Mouse (Mus musculus): ENCODE measurements around the gene Cntnap5b.
"Not testable (repeated sequence)": the region's sequence is repeated elsewhere in the genome, so short reads cannot be mapped to it uniquely, and the experiment has no call there.

Cntnap5b gene

DNA sequence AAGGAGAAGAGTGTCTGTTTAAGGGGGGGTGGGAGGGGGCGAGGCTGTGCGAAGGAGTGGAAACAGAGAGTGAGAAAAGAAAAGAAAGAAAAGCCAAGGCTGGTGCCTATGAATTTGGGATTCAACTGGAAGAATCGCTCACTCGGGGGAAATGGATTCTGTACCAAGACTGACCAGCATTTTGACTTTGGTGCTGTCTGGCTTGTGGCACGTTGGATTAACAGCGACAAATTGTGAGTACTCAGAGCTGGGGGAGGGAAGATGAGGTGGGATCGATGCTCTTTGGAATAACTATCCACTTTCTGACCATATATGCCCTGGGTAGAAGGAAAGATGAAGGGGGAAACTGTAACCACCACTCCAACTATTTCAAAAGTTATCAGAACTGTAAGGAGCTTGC is at the start of gene Cntnap5b:
Gene Cntnap5b, plus strand, starts transcription at position 152 of the 400 bp plus-strand sequence.
- DNase-seq (ENCODE audit: low read depth) = no peak

DNA sequence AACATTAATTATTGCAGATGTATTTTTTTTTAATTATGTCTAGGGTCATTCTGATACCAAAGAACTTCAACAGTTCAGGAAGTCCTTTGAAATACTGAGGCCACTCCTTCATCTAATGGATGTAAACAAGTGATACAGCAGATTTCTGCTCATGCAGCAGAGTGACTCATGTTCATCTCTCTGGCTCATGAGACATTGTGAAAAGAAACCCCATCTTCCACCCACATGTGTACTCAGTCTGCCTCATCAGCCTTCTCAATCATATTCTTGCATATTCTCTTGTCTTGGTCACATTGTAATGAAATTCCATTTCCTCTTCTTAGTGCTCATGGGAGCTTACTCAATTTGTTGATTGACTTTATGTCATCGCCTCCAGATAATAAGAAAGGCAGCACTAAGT is 12.6 kb upstream of the Cntnap5b start:
- no peak for DNase-seq (ENCODE audit: low read depth)

DNA sequence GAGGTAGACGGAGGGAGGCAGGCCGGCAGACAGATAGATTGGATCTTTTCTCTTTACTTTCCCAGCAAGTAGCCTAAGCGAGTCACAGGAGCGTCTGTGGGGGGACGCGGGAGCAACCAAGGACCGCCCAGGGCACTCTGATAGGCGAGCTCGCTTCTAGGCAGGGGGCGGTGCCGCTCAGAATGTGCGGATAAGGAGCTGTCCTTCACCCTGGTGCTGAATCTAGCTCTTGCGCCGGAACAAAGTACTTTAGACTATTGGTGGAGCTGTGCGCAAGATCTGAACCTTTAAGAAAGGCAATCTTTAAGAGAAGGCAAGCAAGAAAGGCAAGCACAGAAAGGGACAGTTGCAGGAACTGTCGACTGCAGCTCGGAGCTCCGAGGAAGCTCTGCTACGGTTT is 382 bp upstream of the Cntnap5b start:
- DNase-seq (ENCODE audit: low read depth) = peak; percentile 2

DNA sequence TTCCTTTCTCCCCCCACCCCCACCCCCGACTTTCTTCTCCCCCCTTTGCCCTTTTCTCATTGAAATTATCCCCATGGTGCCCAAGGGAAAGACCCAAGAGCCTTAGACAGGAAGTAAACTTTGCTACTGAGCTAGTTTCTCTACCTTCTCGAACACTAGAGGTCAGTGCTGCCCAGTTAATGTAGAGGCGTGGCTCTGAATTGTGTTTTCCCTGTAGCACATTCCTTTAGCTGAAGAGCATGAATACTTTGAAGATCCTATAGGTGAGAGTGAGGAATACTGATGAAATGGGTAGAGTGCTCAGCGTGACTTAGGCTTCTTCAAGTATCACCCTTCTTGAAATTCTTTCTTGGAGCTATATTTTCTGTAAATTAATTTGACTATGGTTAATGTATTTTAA is 1.6 kb downstream of the Cntnap5b start:
- peak; percentile 15 for DNase-seq (ENCODE audit: low read depth)

DNA sequence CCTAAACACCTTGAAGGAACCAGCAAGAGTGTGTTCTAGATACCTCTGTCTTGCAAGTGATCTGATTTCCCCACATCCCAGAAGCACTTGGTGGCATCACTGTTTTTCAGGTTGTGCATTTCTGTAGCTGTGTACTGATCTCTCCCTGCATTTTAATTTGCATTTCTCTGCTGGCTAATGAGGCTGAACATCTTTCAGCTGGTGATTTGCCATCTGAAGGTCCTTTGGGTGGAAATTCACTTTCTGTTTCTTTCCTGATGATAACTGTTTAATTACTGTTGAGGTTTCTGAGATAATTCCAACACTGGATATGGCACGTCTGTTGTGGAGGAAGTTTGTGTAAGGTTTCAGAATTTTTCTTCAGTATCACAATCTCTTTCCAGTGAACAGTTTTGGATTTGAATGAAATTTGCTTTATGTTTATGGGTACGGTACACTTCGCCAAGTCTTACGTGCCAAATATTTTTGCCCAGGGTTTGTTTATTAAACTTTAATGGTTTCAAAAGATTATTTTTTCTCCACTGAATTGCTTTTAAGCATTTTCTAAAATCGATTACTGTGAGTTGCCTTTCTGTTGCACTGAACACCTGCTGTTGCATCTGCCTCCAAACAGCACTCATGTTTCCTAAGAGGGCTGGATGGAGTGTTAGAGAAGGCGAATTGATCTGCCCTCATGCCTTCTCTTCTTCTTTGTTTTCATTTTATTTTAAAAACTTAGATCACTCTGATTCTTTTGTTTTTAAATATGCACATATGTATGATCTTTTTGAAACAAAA is 41.0 kb downstream of the Cntnap5b start:
- DNase-seq (ENCODE audit: low read depth) = no peak

DNA sequence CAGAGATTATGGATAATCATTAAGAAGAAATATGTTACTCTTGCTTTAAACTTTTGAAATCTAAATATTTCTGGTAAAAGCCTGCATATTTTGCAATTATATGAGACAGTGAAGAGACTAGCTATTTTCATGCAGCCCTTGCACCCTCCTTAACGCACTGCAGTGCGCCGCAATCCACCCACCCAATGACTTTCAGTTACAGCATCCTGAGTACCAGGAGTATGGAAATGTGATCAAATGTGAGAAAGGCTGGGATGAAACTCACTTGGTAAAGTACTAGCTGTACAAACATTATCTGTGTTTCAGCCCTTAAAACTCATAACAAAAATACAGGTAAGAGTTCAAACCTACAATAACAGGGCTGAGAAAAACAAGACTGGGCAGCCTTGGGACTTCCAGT is 99.8 kb downstream of the Cntnap5b start:
- DNase-seq (ENCODE audit: low read depth) = no peak

DNA sequence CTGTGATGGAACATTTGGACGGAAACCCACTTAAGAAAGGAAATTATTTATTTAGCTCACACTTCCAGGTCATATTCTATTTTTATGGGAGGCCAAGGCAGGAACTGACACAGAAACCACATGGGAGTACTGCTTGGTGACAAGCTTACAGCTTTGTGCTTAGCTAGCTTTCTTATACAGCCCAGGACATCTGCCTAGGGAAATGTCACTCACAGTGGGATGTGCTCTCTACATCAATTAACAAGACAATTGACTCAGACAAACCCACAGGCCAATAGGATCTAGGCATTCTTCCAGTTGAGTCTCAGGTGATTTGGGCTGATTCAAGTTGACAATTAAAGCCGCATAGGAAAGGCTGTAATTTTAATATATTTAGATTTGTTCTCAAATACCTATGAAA is 135.2 kb downstream of the Cntnap5b start:
- DNase-seq (ENCODE audit: low read depth) = no peak

DNA sequence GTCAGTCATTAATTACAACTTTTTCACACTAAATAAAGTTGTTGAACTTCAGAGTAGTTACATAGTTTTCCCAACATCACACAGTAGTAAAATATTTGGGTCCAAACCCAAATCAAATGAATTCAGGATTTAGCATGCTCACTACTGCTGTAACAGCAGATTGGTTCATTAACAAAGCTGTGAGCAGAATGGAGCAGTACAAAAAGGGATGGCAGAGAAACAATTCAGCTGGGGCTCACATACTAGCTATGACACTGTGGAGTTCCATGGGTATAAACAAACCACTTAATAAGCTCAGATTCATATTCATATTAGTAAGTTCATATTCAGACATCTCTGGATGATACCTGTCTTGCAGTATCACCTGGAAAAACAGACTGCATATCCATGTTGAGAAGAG is 170.9 kb downstream of the Cntnap5b start:
- DNase-seq (ENCODE audit: low read depth) = no peak

DNA sequence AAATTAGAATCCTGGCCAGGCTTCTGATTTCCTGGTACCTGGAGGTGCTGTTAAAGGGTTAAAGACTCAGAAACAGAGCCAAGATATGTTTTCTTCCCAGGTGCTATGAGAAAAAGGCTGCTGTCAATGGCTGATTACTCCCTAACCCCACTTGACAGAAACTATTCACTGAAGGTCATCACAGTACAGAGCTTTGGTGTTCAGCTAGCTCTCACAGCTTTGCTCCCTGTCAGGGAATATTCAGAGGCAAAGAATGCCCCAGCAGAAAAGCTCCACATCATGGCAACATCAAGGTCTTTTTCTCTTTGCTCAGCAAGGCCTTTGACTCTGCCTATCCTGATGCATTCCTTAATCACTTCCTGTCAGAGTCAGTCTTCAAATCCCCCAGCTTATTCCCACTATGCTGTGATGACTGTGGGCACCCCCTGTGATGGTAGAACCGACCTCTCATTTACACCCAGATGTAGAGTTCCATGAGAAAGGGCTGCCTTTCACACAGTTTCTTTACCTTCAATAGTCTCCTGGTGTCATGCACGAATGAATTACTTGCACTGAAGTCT is 186.9 kb downstream of the Cntnap5b start:
- DNase-seq (ENCODE audit: low read depth) = no peak

DNA sequence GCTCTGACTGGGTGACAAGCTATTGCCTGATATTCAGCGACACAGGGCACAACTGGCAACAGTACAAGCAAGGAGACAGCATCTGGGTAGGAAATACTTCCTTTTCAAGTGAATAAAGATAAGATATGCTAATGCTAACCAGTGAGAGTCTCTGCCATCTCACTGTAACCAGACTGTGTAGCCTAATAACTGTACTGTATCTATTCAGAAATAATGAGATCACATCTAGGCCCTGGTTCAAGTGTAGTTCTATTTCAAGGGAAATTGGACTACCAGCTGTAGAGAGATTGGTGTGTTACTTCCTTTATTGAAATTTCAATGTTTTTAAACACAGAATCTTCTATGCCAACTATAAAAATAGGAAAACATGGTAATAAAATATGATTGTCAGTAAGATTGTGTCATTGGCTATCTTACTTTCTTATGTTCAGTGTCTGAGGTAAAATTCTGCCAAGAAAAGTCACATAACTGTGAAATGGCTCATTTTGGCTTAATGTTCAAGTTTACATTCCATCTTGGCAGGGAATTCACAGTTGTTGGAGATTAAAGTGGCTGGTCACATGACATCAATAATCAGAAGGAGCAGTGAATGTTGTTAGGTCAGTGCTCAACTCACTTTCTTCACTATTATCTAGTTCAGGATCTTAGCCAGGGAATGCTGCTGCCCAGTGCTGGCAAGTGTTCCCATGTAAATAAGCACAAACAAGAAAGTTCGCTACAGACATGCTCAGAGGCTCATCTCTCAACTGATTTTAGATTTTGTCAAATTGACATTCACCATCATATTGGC is 194.9 kb downstream of the Cntnap5b start:
- DNase-seq (ENCODE audit: low read depth) = no peak

DNA sequence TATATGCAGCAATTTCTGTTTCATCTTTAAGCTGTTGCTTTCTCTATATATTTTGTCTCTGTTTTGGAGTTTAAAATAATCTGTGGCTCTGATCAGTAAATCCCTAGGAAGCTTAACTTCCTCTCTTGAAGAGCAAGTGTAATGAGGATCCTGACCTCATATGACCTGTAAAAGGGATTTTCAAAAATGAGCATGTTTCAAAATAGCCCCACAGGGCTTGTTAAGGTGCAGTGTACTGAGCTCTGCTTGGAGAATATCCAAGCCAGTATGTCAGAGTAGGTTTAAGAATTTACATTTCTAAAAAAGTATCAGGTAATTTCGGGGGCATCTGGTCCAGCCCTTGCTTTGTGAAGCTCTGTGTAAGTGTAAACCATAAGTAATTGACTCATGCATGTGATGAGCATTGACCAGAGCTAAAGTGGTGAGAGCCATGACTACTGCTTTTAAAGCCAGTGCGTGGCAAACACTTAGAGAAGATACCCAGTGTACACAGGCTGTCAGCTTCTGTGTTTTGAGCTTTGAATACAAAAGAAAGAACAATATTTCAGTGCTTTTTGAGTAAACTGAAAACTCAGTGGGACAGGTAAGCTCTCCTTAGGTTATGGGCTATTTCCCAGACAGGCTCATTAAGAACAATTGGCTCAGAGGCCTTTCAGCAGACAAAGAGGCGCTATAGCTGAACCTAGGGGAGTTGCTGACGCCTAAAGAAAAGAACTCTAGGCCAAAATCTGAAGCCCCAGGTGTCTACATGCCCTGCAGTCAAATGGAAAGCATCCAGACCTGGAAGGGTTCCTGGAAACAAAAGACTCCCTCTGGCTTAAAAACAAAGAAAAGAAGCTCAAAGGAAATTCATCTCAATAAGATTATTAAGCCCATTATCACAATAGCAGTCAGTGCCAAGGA is 197.9 kb downstream of the Cntnap5b start:
- DNase-seq (ENCODE audit: low read depth) = no peak

DNA sequence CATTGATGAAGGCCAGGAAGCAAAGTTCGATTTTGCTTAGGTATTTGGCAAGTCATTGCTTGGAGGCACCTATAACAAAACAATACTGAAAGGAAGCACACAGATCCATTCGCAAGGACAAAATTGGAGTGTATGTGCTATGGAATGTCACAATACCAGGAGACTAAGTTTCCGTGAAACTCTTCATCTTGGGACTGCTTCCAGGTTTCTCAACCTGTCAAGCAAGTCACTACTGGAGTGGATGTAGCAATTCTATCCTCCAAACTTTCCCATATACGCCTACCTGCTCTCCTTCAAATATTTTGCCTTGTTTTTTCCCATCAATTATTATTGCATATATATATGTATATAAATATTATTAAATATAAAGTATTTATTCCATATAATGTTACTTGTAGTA is 228.7 kb downstream of the Cntnap5b start:
- DNase-seq (ENCODE audit: low read depth) = not testable (repeated sequence)

DNA sequence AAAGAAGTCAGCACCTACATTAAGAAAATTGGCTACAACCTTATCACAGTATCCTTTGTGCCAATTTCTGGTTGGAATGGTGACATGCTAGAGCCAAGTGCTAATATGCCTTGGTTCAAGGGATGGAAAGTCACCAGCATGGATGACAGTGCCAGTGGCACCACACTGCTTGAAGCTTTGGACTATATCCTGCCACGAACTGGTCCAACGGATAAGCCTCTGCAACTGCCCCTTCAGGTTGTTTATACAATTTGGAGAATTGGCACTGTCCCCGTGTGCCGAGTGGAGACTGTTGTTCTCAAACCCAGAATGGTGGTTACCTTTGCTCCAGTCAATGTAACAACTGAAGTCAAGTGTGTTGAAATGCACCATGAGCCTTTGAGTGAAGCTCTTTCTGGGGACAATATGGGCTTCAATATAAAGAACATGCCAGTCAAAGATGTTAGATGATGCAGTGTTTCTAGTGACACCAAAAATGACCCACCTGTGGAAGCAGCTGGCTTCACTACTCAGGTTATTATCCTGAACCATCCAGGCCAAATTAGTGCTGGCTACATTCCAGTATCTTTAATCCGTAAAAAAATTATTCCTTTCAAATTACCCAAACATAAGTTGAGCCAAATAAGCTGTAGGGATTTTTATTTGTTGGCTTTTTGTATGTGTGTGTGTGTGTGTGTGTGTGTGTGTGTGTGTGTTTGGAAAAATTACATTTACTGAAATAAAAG is 233.6 kb downstream of the Cntnap5b start:
- no peak for DNase-seq (ENCODE audit: low read depth)

DNA sequence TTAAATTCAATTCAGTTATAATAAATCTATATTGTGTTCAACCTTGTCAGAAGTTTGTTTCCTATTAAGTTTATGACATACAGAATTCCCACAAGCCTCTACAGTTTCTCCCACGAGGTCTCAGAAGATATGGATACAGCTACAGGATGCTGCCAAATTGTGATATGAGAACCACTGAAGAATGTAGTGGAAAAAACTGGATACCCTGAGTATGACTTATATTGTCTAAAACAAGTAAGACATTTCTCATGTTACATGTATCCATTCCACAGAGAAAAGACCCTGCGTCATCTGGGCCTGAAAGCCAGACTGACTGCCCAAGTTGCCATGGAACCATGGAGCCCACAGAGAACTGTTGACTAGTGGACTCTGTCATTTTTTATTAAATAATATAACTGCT is 269.2 kb downstream of the Cntnap5b start:
- no peak for DNase-seq (ENCODE audit: low read depth)

DNA sequence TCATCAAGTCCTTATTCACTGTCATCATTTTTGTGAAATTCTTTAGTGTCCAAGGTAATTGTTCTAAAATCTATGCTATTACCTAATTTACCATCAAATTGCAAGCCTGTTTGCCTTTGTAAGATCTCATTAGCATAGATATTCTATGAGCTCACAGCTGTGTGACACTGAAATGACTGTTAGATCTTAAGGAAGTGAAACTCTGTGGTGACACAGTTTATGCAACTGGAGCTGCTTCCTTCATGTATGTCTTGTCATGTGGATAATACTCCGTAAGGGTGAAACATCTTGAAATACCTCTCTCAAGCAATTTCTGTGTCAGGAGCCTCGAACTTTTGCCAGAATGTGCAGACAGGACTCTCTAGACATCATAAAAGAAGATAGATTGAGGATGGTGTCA is 307.2 kb downstream of the Cntnap5b start:
- DNase-seq (ENCODE audit: low read depth) = no peak

DNA sequence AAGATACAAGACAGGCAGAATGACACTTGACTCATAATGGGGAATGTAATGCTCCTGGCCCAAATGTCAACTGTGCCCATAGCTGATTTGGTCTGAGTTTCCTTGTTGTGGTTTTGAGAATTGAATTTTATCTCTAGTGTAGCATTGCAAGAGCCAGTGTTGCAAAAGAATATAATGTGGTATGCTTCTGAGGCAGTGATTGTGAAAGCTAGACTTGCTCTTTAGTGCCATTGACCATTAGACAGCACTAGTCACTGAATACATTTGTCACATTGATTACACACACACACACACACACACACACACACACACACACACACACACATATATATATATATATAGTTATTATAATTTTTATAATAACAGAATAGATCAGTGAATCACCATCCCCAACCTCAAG is 328.0 kb downstream of the Cntnap5b start:
- DNase-seq (ENCODE audit: low read depth) = no peak

DNA sequence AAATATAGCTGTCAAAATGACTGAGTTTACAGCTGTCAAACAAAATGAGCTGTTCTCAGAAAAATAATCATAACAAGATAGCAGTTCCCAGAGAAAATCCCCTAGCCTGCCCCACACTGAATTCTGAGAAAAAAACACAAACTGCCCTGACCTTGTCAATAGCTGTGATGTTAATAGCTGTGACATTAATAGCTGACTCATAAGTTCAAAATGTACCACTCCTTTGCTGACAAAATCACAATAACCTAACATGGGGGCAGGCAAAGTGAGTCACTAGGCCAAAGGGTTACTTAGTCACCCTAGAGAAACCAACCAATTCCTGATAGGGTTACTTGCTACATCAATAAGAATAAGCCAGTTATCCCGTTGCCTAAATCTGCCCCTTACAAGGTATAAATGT is 328.5 kb downstream of the Cntnap5b start:
- peak; percentile 44 for DNase-seq (ENCODE audit: low read depth)

DNA sequence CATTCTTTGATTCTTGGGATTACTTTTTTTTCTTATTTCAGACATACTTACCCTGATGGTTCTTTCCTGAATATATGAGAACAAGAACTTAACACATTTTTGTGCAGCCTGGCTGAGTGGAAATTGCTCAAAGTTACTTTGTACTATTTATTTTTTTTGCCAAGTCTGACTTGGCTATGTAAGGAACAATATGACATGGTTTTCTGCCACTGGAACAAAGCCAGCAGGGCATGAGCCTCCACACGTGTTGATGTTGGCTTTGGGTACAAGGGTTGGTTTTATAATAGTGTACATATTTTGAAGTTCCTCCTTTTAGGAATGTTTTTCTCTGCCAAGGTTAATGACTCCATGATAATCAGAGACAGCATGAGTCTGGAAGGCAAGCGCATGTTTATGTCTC is 331.8 kb downstream of the Cntnap5b start:
- peak; percentile 92 for DNase-seq (ENCODE audit: low read depth)

DNA sequence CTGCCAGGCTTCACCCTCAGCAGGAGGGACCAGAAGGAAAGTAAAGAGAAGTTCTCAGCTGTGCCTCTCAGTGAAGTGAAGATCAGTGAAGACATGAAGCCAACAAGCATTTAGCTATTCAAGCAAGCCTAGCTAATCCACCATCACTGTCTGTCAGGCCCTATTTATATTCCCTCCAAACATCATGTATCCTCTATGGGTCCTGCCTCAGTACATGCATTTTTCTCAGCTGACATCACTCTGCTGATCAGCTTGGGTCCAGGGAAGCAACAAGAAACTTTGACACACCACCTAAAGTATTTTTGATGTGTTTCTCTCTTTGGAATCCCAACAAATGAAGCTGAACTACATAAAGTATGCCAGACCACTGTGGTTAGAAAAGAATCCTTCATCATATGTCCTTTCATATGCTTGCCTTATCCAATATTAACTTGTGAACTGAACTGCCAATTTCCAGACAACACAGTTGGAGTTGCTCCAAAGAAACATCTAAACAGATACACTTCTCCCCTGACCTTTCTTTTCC is 349.9 kb downstream of the Cntnap5b start:
- DNase-seq (ENCODE audit: low read depth) = no peak

DNA sequence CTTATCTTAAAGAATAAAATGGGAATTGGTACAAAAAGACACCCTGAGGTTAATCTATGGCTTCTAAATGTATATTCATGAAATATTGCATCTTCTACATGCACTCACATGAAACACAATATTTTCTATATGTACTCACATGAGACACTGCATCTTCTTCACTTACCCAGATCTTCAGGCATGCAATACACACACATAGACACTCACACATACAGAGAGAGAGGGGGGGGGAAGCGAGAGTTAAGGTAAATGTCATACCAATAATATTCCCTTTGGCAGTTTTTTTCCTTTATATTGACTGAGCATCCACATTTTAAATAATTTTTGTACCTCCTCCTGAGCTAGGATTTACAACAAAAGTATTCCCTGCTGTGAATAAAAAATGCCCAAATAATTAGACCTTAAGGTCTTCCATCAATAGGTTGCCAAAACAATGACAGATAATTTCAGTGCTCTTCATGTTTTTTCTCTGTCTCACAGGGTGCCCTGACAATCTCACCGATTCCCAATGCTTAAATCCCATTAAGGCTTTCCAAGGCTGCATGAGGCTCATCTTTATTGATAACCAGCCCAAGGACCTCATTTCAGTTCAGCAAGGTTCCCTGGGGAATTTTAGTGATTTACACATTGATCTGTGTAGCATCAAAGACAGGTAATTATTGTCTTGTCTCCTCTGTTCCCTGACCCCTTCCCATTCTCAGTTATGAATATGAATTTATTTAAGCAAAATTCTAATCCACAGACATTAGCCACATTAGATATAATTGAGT is 391.2 kb downstream of the Cntnap5b start:
- no peak for DNase-seq (ENCODE audit: low read depth)

Data from fibroblast of lung, adult 2 months (primary cell).